Mouse (Mus musculus): ENCODE measurements at regions not wholly inside any gene's neighbourhood (a gene's known extent, or its start where the extent isn't known, plus 50 kb on each side); places are given as distances from the start of the nearest gene placed in this dataset.
A peak's percentile ranks its signal among the peaks of the same experiment; 100 is the strongest.

- H3K27ac ChIP-seq (ENCODE audit: low read depth, low read length), result no peak overlapping the region
- 87% methylated on average over 2 of the region's 2 CpGs for WGBS
- H3K27me3 ChIP-seq (ENCODE audit: control insufficient read depth, insufficient read depth, low read length), result no peaks in the 10 kb centered on the region
- no peak for ATAC-seq (ENCODE audit: low read depth)
- H3K9ac ChIP-seq (replicated peaks; ENCODE audit: low read depth, low read length), result no peak overlapping the region
- H3K4me3 ChIP-seq (ENCODE audit: low read depth, low read length), result no peak overlapping the region
- H3K9me3 ChIP-seq (ENCODE audit: control insufficient read depth, low read length), result no peaks in the 10 kb centered on the region
- H3K4me2 ChIP-seq (ENCODE audit: low read depth, low read length), result no peak overlapping the region
- H3K36me3 ChIP-seq (ENCODE audit: control insufficient read depth, insufficient read depth, low read length), result no peaks in the 10 kb centered on the region
- no peaks in the 10 kb centered on the region for H3K4me1 ChIP-seq (ENCODE audit: control insufficient read depth, insufficient read depth, low read length)
Measured at GRCm38 (mm10) chr9:62197486-62197885, 75.0 kb upstream of the Glce start.

- no peak overlapping the region for H3K9ac ChIP-seq (replicated peaks; ENCODE audit: low read depth, low read length)
- WGBS, result 10% methylated on average over 6 of the region's 6 CpGs
Measured at GRCm38 (mm10) chr9:62192424-62192892, 70.0 kb upstream of the Glce start.

GRCm38 (mm10) chr9:62190474-62190873, 68.0 kb upstream of the Glce start:
- no peak overlapping the region for H3K4me2 ChIP-seq (ENCODE audit: low read depth, low read length)
- H3K9me3 ChIP-seq (ENCODE audit: control insufficient read depth, low read length), result no peaks in the 10 kb centered on the region
- no peaks in the 10 kb centered on the region for H3K27me3 ChIP-seq (ENCODE audit: control insufficient read depth, insufficient read depth, low read length)
- 0 out of 2 replicates have a peak, but pooled peaks cover 17% of the 10 kb centered on the region for H3K4me1 ChIP-seq (ENCODE audit: control insufficient read depth, insufficient read depth, low read length)
- no peaks in the 10 kb centered on the region for H3K36me3 ChIP-seq (ENCODE audit: control insufficient read depth, insufficient read depth, low read length)
- WGBS, result 28% methylated on average over 6 of the region's 6 CpGs
- ATAC-seq (ENCODE audit: low read depth), result peak; percentile 42; the same call in 1 of the 2 replicates
- no peak overlapping the region for H3K9ac ChIP-seq (replicated peaks; ENCODE audit: low read depth, low read length)
- H3K4me3 ChIP-seq (ENCODE audit: low read depth, low read length), result no peak overlapping the region
- H3K27ac ChIP-seq (ENCODE audit: low read depth, low read length), result peak overlapping the region; percentile 49; the same call in 1 of the 2 replicates

More at GRCm38 (mm10) chr9:62192424-62192892, 70.0 kb upstream of the Glce start:
- H3K36me3 ChIP-seq (ENCODE audit: control insufficient read depth, insufficient read depth, low read length), result no peaks in the 10 kb centered on the region
- H3K27me3 ChIP-seq (ENCODE audit: control insufficient read depth, insufficient read depth, low read length), result no peaks in the 10 kb centered on the region
- H3K4me2 ChIP-seq (ENCODE audit: low read depth, low read length), result no peak overlapping the region
- H3K4me3 ChIP-seq (ENCODE audit: low read depth, low read length), result no peak overlapping the region
- ATAC-seq (ENCODE audit: low read depth), result no peak
- H3K9me3 ChIP-seq (ENCODE audit: control insufficient read depth, low read length), result no peaks in the 10 kb centered on the region
- H3K27ac ChIP-seq (ENCODE audit: low read depth, low read length), result no peak overlapping the region
- 0 out of 2 replicates have a peak, but pooled peaks cover 17% of the 10 kb centered on the region for H3K4me1 ChIP-seq (ENCODE audit: control insufficient read depth, insufficient read depth, low read length)

GRCm38 (mm10) chr9:62188835-62189234, 66.4 kb upstream of the Glce start:
- no peak overlapping the region for H3K27ac ChIP-seq (ENCODE audit: low read depth, low read length)
- no peaks in the 10 kb centered on the region for H3K9me3 ChIP-seq (ENCODE audit: control insufficient read depth, low read length)
- no peak overlapping the region for H3K9ac ChIP-seq (replicated peaks; ENCODE audit: low read depth, low read length)
- H3K27me3 ChIP-seq (ENCODE audit: control insufficient read depth, insufficient read depth, low read length), result no peaks in the 10 kb centered on the region
- 0 out of 2 replicates have a peak, but pooled peaks cover 17% of the 10 kb centered on the region for H3K4me1 ChIP-seq (ENCODE audit: control insufficient read depth, insufficient read depth, low read length)
- no peak overlapping the region for H3K4me3 ChIP-seq (ENCODE audit: low read depth, low read length)
- 35% methylated on average over 6 of the region's 6 CpGs for WGBS
- H3K36me3 ChIP-seq (ENCODE audit: control insufficient read depth, insufficient read depth, low read length), result no peaks in the 10 kb centered on the region
- no peak for ATAC-seq (ENCODE audit: low read depth)
- H3K4me2 ChIP-seq (ENCODE audit: low read depth, low read length), result no peak overlapping the region

- Histone ChIP-seq H3K27me3 (ENCODE audit: control insufficient read depth, insufficient read depth, low read length) (no peaks in the 10 kb centered on the region), H3K27ac (ENCODE audit: low read depth, low read length) (no peak overlapping the region), H3K4me2 (ENCODE audit: low read depth, low read length) (no peak overlapping the region), H3K4me3 (ENCODE audit: low read depth, low read length) (no peak overlapping the region), H3K9me3 (ENCODE audit: control insufficient read depth, low read length) (no peaks in the 10 kb centered on the region), H3K36me3 (ENCODE audit: control insufficient read depth, insufficient read depth, low read length) (no peaks in the 10 kb centered on the region), H3K4me1 (ENCODE audit: control insufficient read depth, insufficient read depth, low read length) (0 out of 2 replicates have a peak, but pooled peaks cover 17% of the 10 kb centered on the region), H3K9ac (replicated peaks; ENCODE audit: low read depth, low read length) (no peak overlapping the region)
- WGBS, result 38% methylated on average over 3 of the region's 3 CpGs
- no peak for ATAC-seq (ENCODE audit: low read depth)
Measured at GRCm38 (mm10) chr9:62188379-62188778, 65.9 kb upstream of the Glce start.

GRCm38 (mm10) chr9:62186886-62187285, 64.4 kb upstream of the Glce start:
- Histone ChIP-seq H3K27ac (ENCODE audit: low read depth, low read length) (no peak overlapping the region), H3K9me3 (ENCODE audit: control insufficient read depth, low read length) (no peaks in the 10 kb centered on the region), H3K36me3 (ENCODE audit: control insufficient read depth, insufficient read depth, low read length) (no peaks in the 10 kb centered on the region), H3K27me3 (ENCODE audit: control insufficient read depth, insufficient read depth, low read length) (no peaks in the 10 kb centered on the region), H3K4me3 (ENCODE audit: low read depth, low read length) (no peak overlapping the region), H3K4me1 (ENCODE audit: control insufficient read depth, insufficient read depth, low read length) (peaks cover 17% of the 10 kb centered on the region; the same call in 1 of the 2 replicates), H3K4me2 (ENCODE audit: low read depth, low read length) (no peak overlapping the region), H3K9ac (replicated peaks; ENCODE audit: low read depth, low read length) (no peak overlapping the region)
- WGBS, result 46% methylated on average over 4 of the region's 4 CpGs
- ATAC-seq (ENCODE audit: low read depth), result no peak

- H3K4me1 ChIP-seq (ENCODE audit: control insufficient read depth, insufficient read depth, low read length), result peaks cover 22% of the 10 kb centered on the region
- ATAC-seq (ENCODE audit: low read depth), result no peak
- H3K4me2 ChIP-seq (ENCODE audit: low read depth, low read length), result no peak overlapping the region
- WGBS, result 46% methylated on average over 7 of the region's 7 CpGs
- H3K27ac ChIP-seq (ENCODE audit: low read depth, low read length), result no peak overlapping the region
- H3K9me3 ChIP-seq (ENCODE audit: control insufficient read depth, low read length), result no peaks in the 10 kb centered on the region
- H3K9ac ChIP-seq (replicated peaks; ENCODE audit: low read depth, low read length), result no peak overlapping the region
- no peaks in the 10 kb centered on the region for H3K36me3 ChIP-seq (ENCODE audit: control insufficient read depth, insufficient read depth, low read length)
- no peak overlapping the region for H3K4me3 ChIP-seq (ENCODE audit: low read depth, low read length)
- no peaks in the 10 kb centered on the region for H3K27me3 ChIP-seq (ENCODE audit: control insufficient read depth, insufficient read depth, low read length)
Measured at GRCm38 (mm10) chr9:62185516-62186280, 63.2 kb upstream of the Glce start.

GRCm38 (mm10) chr9:62181182-62181830, 58.9 kb upstream of the Glce start:
- Histone ChIP-seq H3K4me1 (ENCODE audit: control insufficient read depth, insufficient read depth, low read length) (peaks cover 22% of the 10 kb centered on the region), H3K9me3 (ENCODE audit: control insufficient read depth, low read length) (no peaks in the 10 kb centered on the region), H3K36me3 (ENCODE audit: control insufficient read depth, insufficient read depth, low read length) (no peaks in the 10 kb centered on the region), H3K27ac (ENCODE audit: low read depth, low read length) (peak overlapping the region; percentile 84), H3K27me3 (ENCODE audit: control insufficient read depth, insufficient read depth, low read length) (no peaks in the 10 kb centered on the region), H3K4me3 (ENCODE audit: low read depth, low read length) (no peak overlapping the region), H3K9ac (replicated peaks; ENCODE audit: low read depth, low read length) (no peak overlapping the region), H3K4me2 (ENCODE audit: low read depth, low read length) (no peak overlapping the region; the same call in 1 of the 2 replicates)
- peak; percentile 93 for ATAC-seq (ENCODE audit: low read depth)
- WGBS, result 16% methylated on average over 9 of the region's 9 CpGs

Data from neural tube, embryonic 14.5 days (tissue).